Mouse (Mus musculus): ENCODE measurements around the gene Focad. TPM values are rescaled to one million over a fixed set of nuclear protein-coding genes. Genes with fewer than 3 reads are reported as not detected.

Gene Focad
- total RNA-seq, 2 experiments from 2014 or later: 11.1 to 21.3 TPM

GRCm38 (mm10) chr4:88439669-88440123 lies 345.3 kb downstream of the Focad start:
- peak; percentile 88 for ATAC-seq (replicated peaks; ENCODE audit: poor library complexity)

GRCm38 (mm10) chr4:88440814-88441213 lies 346.4 kb downstream of the Focad start:
- no peak for ATAC-seq (replicated peaks; ENCODE audit: poor library complexity)

- ATAC-seq (replicated peaks; ENCODE audit: poor library complexity): no peak
These were observed 354.5 kb downstream of the Focad start for GRCm38 (mm10) chr4:88448976-88449375.

- ATAC-seq (replicated peaks; ENCODE audit: poor library complexity): peak; percentile 99
These were observed 355.8 kb downstream of the Focad start for GRCm38 (mm10) chr4:88450087-88450765.

GRCm38 (mm10) chr4:88458093-88458492 lies 363.7 kb downstream of the Focad start:
- no peak for ATAC-seq (replicated peaks; ENCODE audit: poor library complexity)

GRCm38 (mm10) chr4:88458673-88459072 lies 364.2 kb downstream of the Focad start:
- peak; percentile 83 for ATAC-seq (replicated peaks; ENCODE audit: poor library complexity)

Other genes with a start within 250 kb of the Focad start
- gene Mllt3, start 61.3 kb upstream of the Focad start, total RNA-seq (2015): 11.8 and 17.6 TPM in 2 replicates
- gene Mllt3, start 61.3 kb upstream of the Focad start, total RNA-seq (2017): 15.3 and 16.1 TPM in 2 replicates

Measured in megakaryocyte progenitor cell, adult 5-6 weeks (primary cell).